In the genomic region with DNA sequence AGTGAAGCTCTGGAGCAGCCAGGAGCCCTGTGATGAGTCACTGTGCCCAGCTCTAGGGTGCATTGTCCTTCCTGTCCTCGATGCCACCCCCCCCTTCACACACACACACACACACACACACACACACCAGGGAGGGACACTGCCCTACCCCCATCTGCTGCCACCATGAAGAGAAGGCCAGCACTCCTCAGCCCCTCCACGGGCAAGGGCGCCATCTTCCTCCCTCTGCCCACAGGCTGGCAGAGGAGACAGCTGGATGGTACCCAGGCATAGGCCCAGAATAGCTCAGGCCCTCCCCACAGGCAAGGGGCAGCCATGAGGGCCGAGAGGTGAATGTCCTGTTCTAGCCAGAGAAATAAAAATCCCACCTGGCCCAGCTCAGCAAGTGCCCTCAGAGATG, we compare ENCODE assay signal across 7 mouse cellular contexts. TPM values are rescaled to one million over a fixed set of nuclear protein-coding genes. Genes with fewer than 3 reads are reported as not detected.
DNase-seq lines count a peak whose midpoint lies in the region; ATAC-seq and TF ChIP-seq lines count a peak whose summit lies in the region.

No protein-coding gene starts in this region.

- no peak for TF ChIP-seq POLR2A in lung, adult 2 months (IDR thresholded peaks at IDR 0.05; ENCODE audit: borderline replicate concordance, extremely low read depth, low read depth, low read length)

- no peaks in the 10 kb centered on the region for H3K9me3 ChIP-seq in forebrain, embryonic 16.5 days (ENCODE audit: control insufficient read depth, low read length)
- H3K9me3 ChIP-seq in hindbrain, embryonic 15.5 days: no peaks in the 10 kb centered on the region

- no peak for TF ChIP-seq CTCF in lung, adult 2 months (IDR thresholded peaks at IDR 0.05; ENCODE audit: insufficient read depth, low read length)

- H3K4me2 ChIP-seq in forebrain, embryonic 16.5 days (ENCODE audit: low read length): peak overlapping the region; percentile 66
- H3K4me2 ChIP-seq in hindbrain, embryonic 15.5 days: peak overlapping the region; percentile 78

- no peak for ATAC-seq in forebrain, embryonic 16.5 days
- ATAC-seq in hindbrain, embryonic 15.5 days (ENCODE audit: low FRiP score, low read depth): peak; percentile 5; the same call in 1 of the 2 replicates
- no peak for ATAC-seq in activated CD4-positive, CD25-positive, alpha-beta regulatory T cell, adult 4 months

- H3K4me3 ChIP-seq in forebrain, embryonic 16.5 days (replicated peaks; ENCODE audit: low read length): peak overlapping the region; percentile 47
- H3K4me3 ChIP-seq in hindbrain, embryonic 15.5 days: peak overlapping the region; percentile 54
- H3K4me3 ChIP-seq in lung, adult 2 months (replicated peaks; ENCODE audit: extremely low read depth, low read depth, low read length): no peak overlapping the region

- no peaks in the 10 kb centered on the region for H3K27me3 ChIP-seq in forebrain, embryonic 16.5 days (replicated peaks; ENCODE audit: control insufficient read depth, insufficient read depth, low read length)
- no peaks in the 10 kb centered on the region; the same call in 1 of the 2 replicates for H3K27me3 ChIP-seq in hindbrain, embryonic 15.5 days

- no peak overlapping the region for H3K27ac ChIP-seq in forebrain, embryonic 16.5 days (ENCODE audit: low read length)
- H3K27ac ChIP-seq in hindbrain, embryonic 15.5 days (replicated peaks): peak overlapping the region; percentile 86

- H3K4me1 ChIP-seq in forebrain, embryonic 16.5 days (replicated peaks; ENCODE audit: control insufficient read depth, insufficient read depth, low read length): peaks cover 46% of the 10 kb centered on the region
- H3K4me1 ChIP-seq in hindbrain, embryonic 15.5 days (replicated peaks): peaks cover 54% of the 10 kb centered on the region
- no peaks in the 10 kb centered on the region for H3K4me1 ChIP-seq in lung, adult 2 months (ENCODE audit: control insufficient read depth, insufficient read depth, low read length)

- H3K9ac ChIP-seq in forebrain, embryonic 16.5 days (replicated peaks; ENCODE audit: low read depth, low read length): peak overlapping the region; percentile 76
- peak overlapping the region; percentile 80 for H3K9ac ChIP-seq in hindbrain, embryonic 15.5 days

- DNase-seq in right cerebral cortex, adult 18-20 months: peak; percentile 53
- DNase-seq in right cerebral cortex, postnatal 14 days: no peak
- DNase-seq in ovary, adult 18-20 months (ENCODE audit: low spot score): no peak
- DNase-seq in lung, adult 2 months: no peak

- no peaks in the 10 kb centered on the region for H3K36me3 ChIP-seq in forebrain, embryonic 16.5 days (ENCODE audit: control insufficient read depth, insufficient read depth)
- peaks cover 18% of the 10 kb centered on the region for H3K36me3 ChIP-seq in hindbrain, embryonic 15.5 days

- 73% methylated on average over 4 of the region's 4 CpGs for WGBS in forebrain, embryonic 16.5 days
- 48% methylated on average over 4 of the region's 4 CpGs for WGBS in hindbrain, embryonic 15.5 days
- WGBS in lung, adult 2 months: 68% methylated on average over 4 of the region's 4 CpGs

RNA-seq across cellular contexts. Expression of gene Eef1a2, which starts 1.0 kb away (rescaled TPM):
- polyA plus RNA-seq in forebrain, embryonic 16.5 days (2015; fragmentation: Nextera tagmentation; extraction: Ambion mirVana): 5.7 and 6.0 TPM in 2 replicates
- 13.5 and 14.5 TPM in 2 replicates for polyA plus RNA-seq in hindbrain, embryonic 15.5 days (2015; fragmentation: Nextera tagmentation; extraction: Ambion mirVana)
- polyA plus RNA-seq in activated CD4-positive, CD25-positive, alpha-beta regulatory T cell, adult 4 months (2017; shearing (Covaris generic)): not detected
- 12.6 and 44.1 TPM in 2 replicates for polyA plus RNA-seq in lung, adult 2 months (2012; rRNA removed)

RNA-seq across cellular contexts. Expression of gene Kcnq2, which starts 20.7 kb away (rescaled TPM):
- polyA plus RNA-seq in forebrain, embryonic 16.5 days (2015; fragmentation: Nextera tagmentation; extraction: Ambion mirVana): 45.5 and 54.9 TPM in 2 replicates
- 45.8 and 50.4 TPM in 2 replicates for polyA plus RNA-seq in hindbrain, embryonic 15.5 days (2015; fragmentation: Nextera tagmentation; extraction: Ambion mirVana)
- not detected for polyA plus RNA-seq in activated CD4-positive, CD25-positive, alpha-beta regulatory T cell, adult 4 months (2017; shearing (Covaris generic))
- polyA plus RNA-seq in lung, adult 2 months (2012; rRNA removed): 0.02 TPM in 2 replicates

RNA-seq across cellular contexts. Expression of gene Ppdpf, which starts 31.2 kb away (rescaled TPM):
- polyA plus RNA-seq in forebrain, embryonic 16.5 days (2015; fragmentation: Nextera tagmentation; extraction: Ambion mirVana): 433 and 453 TPM in 2 replicates
- 398 and 410 TPM in 2 replicates for polyA plus RNA-seq in hindbrain, embryonic 15.5 days (2015; fragmentation: Nextera tagmentation; extraction: Ambion mirVana)
- 100 to 1,000 TPM; 179 to 181 TPM for polyA plus RNA-seq in activated CD4-positive, CD25-positive, alpha-beta regulatory T cell, adult 4 months (2017; shearing (Covaris generic))
- polyA plus RNA-seq in lung, adult 2 months (2012; rRNA removed): 145 and 157 TPM in 2 replicates

RNA-seq across cellular contexts. Expression of gene Ptk6, which starts 46.8 kb away (rescaled TPM):
- polyA plus RNA-seq in forebrain, embryonic 16.5 days (2015; fragmentation: Nextera tagmentation; extraction: Ambion mirVana): not detected in 2 replicates
- not detected in 2 replicates for polyA plus RNA-seq in hindbrain, embryonic 15.5 days (2015; fragmentation: Nextera tagmentation; extraction: Ambion mirVana)
- polyA plus RNA-seq in activated CD4-positive, CD25-positive, alpha-beta regulatory T cell, adult 4 months (2017; shearing (Covaris generic)): not detected
- 0.29 and 1.6 TPM in 2 replicates for polyA plus RNA-seq in lung, adult 2 months (2012; rRNA removed)

RNA-seq across cellular contexts. Expression of gene Srms, which starts 57.2 kb away (rescaled TPM):
- polyA plus RNA-seq in forebrain, embryonic 16.5 days (2015; fragmentation: Nextera tagmentation; extraction: Ambion mirVana): 0.08 and 0.09 TPM in 2 replicates
- 0.18 and 0.20 TPM in 2 replicates for polyA plus RNA-seq in hindbrain, embryonic 15.5 days (2015; fragmentation: Nextera tagmentation; extraction: Ambion mirVana)
- polyA plus RNA-seq in activated CD4-positive, CD25-positive, alpha-beta regulatory T cell, adult 4 months (2017; shearing (Covaris generic)): under 1 TPM; 0.18 to 0.38 TPM
- 7.6 and 7.8 TPM in 2 replicates for polyA plus RNA-seq in lung, adult 2 months (2012; rRNA removed)

Comparison
In these comparisons a context has a peak if more than half of its experiments do, and no peak if none do; other contexts are left out.
1. RNA of gene Kcnq2, which starts 20.7 kb away (polyA plus RNA-seq): 45.5 to 54.9 TPM in forebrain, embryonic 16.5 days and 45.8 to 50.4 TPM in hindbrain, embryonic 15.5 days; not detected in activated CD4-positive, CD25-positive, alpha-beta regulatory T cell, adult 4 months and 0.02 TPM in lung, adult 2 months; every median in the first group is over 10 times any median in the second.